Mouse (Mus musculus): ENCODE data around the gene Tppp. TPM values are rescaled to one million over a fixed set of nuclear protein-coding genes. Genes with fewer than 3 reads are reported as not detected.
"Not testable (repeated sequence)": the region's sequence is repeated elsewhere in the genome, so short reads cannot be mapped to it uniquely, and the experiment has no call there.

Gene Tppp
- total and polyA plus RNA-seq, 3 experiments: 2.9 to 15.7 (median 9.3) TPM

DNA sequence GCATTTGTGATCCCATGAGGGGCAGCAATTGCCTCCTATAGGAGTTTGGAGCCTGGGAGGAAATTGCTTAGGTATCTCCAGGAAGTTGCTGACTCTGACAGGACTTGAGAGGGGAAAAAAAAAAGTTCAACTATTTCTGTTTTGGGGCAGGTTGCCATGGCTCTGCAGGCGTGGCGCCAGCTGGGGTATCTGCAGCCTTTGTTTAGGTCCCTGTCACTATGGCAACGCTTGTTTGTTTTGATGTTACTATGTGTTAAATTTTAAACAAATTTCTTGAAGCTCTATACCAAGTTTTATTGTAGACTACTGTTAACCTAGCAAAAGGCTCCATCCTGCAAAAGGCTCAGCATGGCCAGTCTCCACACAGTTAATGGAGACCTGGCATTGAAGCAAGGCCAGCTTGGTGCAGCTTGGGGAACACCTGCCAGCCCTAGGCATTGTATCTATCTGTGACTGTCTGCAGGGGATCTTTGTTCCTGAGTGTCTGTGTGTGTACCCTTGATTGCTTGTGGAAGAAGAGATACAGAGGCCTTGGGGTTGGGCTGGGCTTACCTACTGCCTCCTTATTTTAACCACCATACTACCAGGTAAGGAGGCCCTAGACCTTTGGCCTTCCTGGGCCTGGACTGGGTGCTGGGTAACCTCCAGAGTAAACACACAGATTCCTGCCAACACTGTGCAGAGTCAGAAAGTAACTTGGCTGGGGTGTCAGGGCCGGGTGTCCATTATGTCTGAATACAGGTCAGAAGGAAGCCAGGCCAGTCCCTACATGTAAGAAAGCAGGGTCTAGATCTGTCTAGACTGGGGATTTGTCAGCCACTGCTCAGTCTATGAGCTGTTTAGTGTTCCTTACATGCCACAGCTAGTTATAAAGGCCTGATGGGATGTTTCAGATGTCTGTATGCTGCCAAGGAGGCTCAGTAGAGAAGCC, 16.2 kb downstream of the Tppp start:
- peak; percentile 62 for DNase-seq

DNA sequence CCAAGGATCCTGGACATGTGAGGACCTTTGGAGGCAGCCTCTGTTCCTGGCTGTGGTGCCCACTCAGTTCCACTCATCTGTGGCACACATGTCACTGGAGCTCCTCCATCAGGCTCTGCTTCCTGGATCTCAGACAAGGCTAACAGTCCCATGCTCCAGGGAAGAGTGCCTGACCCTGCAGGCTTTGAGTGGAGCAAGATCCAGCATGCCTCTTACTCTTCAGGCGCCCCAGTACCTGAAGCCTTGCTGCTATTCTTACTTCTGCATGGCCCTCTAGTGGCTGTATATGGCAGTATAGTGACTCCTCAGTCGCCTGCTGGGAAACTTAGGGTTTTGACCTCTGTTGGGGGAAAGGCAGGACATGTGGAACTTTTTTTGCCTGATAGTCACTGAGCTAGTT, 17.0 kb downstream of the Tppp start:
- DNase-seq: peak; percentile 40

DNA sequence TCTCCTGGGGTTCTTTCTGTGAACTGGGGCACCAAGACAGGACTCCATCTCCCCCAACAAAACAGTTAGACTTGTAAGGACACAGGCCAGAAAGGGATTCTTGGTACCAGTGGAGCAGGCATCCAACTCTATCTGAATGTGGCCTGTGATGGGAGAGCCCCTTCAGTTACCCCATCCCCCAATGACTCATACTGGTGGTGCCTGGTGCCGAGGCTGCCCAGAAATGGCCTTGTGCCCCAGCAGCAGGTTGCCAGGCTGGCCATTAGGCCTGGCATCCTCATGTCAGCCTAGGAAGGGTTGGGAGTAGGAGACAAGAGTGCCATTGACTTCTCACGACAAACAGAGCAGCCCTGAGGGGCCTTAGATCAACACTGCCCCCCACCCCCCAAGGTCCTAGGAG, 18.9 kb downstream of the Tppp start:
- DNase-seq: no peak

DNA sequence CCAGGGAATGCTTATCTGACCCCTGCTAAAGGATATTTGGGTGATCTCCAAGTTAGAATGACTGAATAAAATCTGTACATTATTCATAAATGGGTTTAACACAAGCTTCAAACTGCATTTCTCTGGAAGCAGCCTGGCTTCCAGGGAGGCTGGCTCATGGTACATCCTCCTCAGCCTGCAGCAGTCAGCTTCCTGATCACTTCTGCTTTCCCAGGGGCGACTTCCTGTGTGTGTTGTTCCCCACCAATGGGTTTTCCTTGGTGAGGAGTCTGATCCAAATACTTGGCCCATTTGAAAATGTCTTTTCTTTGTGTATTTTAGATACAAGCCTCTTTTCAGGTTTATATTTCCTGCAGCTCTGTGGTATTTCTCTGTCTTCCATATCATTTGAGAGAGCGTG, 19.8 kb downstream of the Tppp start:
- DNase-seq: no peak

DNA sequence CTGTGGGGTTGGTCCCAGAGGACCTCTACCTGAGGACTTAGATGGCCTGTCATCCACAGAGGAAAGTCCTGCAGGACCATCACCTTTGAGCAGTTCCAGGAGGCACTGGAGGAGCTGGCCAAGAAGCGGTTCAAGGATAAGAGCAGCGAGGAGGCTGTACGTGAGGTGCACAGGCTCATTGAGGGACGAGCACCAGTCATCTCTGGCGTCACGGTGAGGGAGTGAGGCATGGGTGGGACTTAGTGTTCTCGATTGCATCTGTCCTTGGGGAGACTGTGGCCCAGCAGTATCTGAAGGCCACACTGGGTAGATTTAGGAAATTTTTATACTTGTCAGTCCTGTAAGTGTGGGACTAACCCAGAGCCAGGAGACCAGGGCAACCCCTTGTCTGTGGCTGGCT, 21.5 kb downstream of the Tppp start:
- DNase-seq: peak; percentile 73

DNA sequence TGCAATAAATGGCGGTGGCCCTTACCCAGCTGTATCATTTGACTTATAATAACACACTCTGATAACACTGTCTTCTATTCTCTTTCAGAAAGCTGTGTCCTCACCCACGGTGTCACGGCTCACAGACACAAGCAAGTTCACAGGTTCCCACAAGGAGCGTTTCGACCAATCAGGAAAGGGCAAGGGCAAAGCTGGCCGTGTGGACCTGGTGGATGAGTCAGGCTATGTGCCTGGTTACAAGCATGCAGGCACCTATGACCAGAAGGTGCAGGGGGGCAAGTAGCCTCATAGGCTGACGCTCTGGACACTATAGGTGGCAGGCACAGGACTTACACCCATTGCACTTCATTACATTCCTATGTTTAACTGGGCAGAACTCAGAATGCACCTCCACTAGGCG, 21.9 kb downstream of the Tppp start:
- DNase-seq: peak; percentile 49

DNA sequence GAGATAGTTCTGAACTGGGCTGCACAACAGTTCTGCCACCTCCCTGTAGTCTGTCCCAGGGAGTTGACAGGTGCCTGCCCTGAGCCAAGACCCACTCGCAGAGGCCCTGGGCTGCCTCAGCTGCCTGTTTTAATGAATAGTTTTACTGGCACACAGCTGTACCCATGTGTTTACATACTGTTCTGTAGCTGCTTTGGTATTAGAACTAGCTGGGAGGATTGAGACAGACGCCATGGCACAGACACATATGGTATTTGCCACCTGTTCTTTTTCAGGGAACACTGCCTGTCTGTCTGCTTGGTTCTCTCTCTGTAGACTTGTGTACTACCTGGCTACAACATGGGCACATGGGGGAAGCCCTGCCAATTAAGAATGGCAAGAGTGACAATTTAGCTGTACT, 25.5 kb downstream of the Tppp start:
- no peak for DNase-seq

DNA sequence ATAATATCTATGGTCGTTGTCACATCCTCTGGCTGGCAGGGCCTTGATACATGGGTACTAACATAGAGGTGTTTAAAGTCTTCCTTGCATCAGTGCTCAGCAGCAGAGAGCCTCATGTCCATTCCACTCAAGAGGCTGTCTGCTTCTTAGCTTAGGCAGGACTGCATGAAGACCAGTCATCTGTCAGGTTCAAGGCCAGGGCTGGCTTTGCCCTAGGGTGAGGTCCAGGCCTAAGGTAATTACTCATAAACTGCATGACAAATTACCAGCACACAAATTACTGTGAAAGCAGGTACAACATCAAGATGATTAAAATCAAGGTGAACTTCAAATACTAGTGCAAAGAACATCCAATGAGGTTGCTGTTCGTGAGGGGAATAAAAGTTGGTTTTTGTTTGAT, 26.6 kb downstream of the Tppp start:
- DNase-seq: peak; percentile 81

DNA sequence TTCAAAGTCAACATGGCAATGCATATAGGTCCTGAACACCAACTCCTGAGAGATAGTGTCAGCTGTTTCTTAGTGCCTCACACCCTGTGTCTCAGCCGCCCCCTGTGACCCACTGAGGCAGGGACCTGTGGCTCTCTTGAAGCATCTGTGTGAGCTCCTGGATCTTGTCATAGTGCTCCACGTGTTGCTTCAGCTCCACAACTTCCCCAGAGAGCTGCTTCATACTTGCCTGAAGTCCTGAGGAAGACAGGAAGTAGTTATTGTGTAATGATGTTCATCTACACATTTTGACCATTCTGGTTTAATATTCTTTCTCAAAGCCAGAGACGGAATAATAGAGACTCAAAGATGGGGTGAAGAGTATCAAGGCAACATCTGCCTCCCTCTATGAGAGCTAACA, 30.7 kb downstream of the Tppp start:
- no peak for DNase-seq

DNA sequence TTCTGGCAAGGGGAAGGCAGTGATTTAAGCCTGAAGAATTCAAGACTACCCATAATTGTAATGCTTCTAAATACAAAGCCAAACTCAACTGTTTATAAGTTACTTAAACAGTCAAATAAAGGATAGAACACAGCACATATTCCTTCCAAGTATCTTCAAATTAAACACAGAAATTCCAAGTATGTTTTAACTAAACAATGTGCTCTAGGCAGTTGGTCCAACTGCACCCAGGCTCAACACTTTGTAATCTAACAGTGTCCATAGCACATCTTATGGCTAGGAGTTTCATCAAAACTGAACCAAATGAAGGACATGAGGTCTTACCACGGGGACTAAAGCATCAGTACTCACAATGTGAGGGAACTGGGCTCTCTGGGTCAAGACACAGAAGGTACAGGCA, 47.0 kb downstream of the Tppp start:
- DNase-seq: no peak

DNA sequence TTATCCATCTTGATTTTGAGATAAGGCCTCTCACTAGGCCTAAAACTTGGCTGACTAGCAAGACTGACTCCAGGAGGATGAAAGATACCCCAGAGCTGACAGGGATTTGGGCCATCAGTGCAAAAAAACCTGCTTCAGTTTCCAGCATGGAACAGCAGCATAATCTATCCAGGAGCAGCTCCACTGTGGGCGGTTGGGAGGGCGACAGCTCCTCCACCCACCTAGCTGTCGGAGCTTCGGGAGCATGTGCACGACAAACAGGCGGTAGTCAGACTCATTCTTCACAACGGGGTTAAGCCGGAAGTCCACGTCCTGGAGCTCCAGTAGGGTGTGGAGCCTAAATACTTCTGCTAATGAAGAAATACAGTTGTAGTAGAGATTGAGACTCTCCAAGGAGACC, 48.9 kb downstream of the Tppp start:
- no peak for DNase-seq

DNA sequence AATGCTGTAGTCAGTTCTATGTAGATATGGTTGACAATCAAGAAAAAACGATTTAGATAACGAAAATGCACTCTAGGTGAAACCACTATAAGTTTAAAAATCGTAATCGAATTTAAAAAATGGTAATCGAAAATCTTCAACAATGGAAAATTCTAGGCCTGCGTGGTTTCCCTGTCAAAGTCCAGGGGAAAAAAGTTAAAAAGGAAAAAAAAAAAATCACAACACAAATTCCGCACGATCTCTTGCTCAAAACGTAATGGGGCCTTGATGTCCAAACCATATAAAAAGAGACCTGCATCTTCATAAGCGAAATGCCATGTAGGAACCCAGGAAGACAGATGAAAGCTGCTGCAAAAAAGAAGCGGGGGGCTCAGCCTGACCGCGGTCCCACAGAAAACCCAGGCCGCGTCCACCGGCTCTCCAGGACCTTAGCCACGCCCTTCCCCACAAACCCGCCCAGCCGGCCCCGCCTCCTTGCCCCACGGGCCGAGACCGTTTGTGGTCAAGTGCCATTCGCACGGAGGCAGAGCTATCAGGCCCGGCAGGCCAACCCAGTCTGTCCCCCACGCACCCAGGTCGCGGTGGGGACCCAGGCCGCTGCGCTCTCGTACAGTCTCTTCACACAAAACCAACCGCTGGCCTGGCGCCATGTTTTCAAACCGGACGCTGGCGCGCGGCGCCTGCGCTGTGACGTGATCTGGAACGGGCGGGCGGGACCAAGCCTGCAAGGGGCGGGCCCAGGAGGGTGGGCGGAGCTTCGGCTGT, 52.6 kb downstream of the Tppp start, which contains the start of gene Cep72:
Gene Cep72 (minus strand): TSS at position 687 of the 765 bp plus-strand sequence.
- DNase-seq: peak; percentile 93

DNA sequence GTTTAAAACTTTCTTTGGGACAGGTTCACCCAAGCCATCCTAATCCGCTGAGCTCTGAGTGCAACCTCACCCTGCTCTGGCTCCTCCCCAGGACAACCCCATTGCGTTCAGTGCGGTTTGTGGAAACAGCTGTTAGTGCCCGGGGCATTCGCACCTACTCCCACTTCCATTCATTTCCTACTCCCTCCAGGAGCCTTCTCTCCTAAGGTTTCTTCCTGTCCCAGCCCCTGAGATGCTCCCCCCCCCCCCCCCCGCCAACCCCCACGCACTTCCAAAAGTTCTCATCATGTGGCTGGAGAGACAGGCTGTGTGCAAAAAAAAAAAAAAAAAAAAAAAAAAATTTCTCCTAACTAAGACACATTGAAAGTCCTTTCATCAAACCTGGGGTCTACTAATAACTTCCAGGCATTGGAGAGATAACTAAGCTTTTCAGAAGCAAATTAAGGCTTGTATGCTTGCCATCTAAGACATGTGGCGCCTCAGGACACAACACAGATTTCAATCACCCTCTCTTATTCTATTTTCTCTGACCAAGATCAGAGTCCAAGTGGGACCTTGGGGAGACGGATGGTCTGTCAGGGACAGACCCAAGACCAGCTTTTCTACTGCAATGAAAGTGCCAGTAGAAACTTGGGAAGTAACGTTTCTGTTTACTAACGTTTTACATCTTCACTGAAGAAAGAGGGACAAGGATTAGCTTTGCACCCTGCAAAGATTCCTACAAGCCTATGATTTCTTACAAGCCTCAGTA, 53.3 kb downstream of the Tppp start:
- DNase-seq: peak; percentile 10

DNA sequence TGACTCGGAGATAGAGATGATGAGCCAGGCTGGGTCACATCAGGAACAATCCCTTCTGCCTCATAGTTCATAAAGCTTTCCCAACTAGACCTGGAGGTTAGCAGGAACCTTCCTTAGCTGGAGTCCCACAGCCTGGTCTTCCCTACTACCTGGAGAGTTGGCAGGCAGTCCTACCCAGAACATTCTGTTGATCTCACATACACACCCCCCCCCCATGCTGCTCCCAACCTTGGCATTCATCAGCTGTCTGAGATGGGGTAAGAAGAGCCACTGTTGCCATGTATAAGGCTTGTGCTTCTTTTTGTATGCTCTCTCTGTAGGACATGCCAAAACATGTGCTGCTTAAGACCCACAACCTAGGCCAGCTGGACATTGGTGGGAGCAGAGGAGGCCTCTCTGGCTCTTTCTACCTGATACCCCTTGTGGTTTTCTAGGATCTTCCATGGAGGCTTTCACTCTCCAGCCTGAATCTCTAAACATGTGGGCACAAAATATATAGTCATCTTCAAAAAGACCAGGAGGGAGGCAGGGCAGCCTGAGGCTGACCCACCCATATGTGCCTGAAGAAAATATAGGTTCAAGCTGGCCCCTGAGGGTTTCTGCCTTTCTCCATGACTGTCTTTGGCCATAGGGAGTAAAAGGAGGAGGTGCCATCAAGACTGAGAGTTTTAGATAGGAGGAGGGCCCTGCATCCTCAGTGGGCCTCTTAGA, 54.3 kb downstream of the Tppp start:
- no peak for DNase-seq

DNA sequence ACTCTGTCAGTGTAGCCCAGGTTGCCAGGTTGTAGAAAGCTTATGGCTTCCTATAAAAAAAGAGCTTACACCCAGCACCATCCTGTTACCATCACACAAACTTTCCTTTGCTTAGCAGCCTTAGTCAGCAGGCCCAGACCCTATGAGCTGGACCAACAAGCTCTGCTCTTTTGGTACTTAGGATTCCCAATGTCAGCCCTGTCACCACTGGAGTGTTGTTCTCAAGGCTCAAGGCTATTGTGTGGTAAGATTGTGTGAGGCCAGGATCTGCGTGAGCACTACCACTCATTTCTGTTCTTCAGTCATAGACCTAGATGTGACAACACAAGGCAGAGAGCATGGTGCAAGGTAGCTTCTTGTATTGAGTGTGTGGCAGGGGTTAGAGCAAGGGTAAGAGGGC, 57.4 kb downstream of the Tppp start:
- peak; percentile 53 for DNase-seq

DNA sequence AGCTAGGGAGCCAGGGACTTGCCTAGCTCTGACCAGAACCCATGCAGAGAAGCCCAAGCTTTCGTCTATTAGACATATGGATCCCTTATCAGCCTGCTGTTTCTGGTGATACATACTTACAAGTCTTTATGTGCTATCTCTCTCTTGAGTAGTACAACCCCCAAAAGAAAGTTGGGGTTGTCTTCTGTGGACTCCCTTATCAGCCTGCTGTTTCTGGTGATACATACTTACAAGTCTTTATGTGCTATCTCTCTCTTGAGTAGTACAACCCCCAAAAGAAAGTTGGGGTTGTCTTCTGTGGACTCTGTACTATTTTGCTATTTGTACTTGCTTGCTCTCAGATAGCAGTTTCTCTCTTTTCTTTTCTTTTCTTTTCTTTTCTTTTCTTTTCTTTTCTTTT, 62.0 kb downstream of the Tppp start:
- not testable (repeated sequence) for DNase-seq

DNA sequence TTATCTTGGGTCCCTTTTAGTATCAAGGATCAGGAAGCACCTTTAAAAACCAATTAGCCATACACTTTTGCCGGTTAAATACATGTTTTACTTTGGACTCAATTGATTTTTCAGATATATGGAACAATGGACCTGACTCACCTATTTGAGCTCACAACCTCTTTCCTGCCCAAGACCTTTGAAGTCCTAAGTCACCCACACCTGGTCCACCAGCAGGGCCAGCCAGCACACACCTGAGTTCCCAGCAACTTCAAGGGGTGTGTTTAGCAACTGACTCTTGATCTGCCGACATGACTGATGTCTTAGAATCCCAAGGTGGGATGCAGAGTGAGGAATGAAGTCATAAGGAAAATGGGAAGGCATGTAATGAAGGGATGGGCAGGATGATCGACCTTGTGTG, 62.5 kb downstream of the Tppp start:
- DNase-seq: no peak

DNA sequence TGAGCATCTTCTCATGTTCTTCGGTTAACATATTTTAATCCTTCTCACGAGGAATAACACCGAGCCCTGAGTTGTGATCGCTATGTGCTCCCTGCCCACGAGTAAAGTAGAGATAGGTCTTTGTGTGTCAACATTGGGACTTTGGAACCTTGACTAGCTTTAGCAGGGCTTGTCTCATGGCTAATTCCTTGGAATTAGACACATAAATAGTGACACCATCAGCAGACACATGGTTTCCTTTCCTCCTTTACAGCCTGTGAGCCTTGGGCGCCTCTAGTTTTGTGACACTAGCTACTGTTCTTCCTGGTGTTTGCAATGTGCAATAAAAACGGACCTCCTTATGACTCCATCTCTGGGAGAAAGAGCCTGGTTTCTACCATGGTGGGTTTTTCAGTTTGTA, 64.2 kb downstream of the Tppp start:
- no peak for DNase-seq

Measured in adrenal gland, adult 2 months (tissue).